Mouse (Mus musculus) ES-Bruce4 (cell line): ENCODE measurements at regions not wholly inside any gene's neighbourhood (a gene's known extent, or its start where the extent isn't known, plus 50 kb on each side); places are given as distances from the start of the nearest gene placed in this dataset.

Source experiments
- H3K27ac ChIP-seq: 2 replicates; pipeline ENCODE4 v1.5.1; 2012; ENCODE audit warnings: low read length, inconsistent platforms; ENCODE audit not compliant: insufficient read depth
- H3K27me3 ChIP-seq: 2 replicates; pipeline ENCODE4 v1.6.1; 2012; ENCODE audit warnings: mild to moderate bottlenecking, low read length, inconsistent platforms; ENCODE audit not compliant: control insufficient read depth, poor library complexity, insufficient read depth, severe bottlenecking
- H3K36me3 ChIP-seq: 2 replicates; pipeline ENCODE4 v1.6.1; 2012; ENCODE audit warnings: inconsistent platforms, mild to moderate bottlenecking, low read length, moderate library complexity; ENCODE audit not compliant: control insufficient read depth, poor library complexity, insufficient read depth, severe bottlenecking
- H3K4me1 ChIP-seq: one replicate; pipeline ENCODE4 v1.8.1; 2011; ENCODE audit warnings: low read length; ENCODE audit not compliant: control insufficient read depth, insufficient read depth
- H3K4me3 ChIP-seq: 2 replicates; pipeline ENCODE4 v1.5.1; 2011; ENCODE audit warnings: low read depth, mild to moderate bottlenecking, low read length
- H3K9ac ChIP-seq: 2 replicates; pipeline ENCODE4 v1.6.1; 2012; ENCODE audit warnings: low read depth, mild to moderate bottlenecking, inconsistent platforms; ENCODE audit not compliant: poor library complexity, severe bottlenecking
- H3K9me3 ChIP-seq: replicated peaks from 2 replicates; pipeline ENCODE4 v1.6.1; 2012; ENCODE audit warnings: mild to moderate bottlenecking, low read length, inconsistent platforms; ENCODE audit not compliant: control insufficient read depth, poor library complexity, insufficient read depth, severe bottlenecking
- CTCF ChIP-seq: IDR thresholded peaks from one replicate; pipeline ENCODE4 v1.8.1; 2011; ENCODE audit warnings: low read depth, low read length
- EP300 ChIP-seq: IDR thresholded peaks from 2 replicates; pipeline ENCODE4 v1.6.1; 2011; ENCODE audit warnings: low read depth, low read length; ENCODE audit not compliant: insufficient read depth
- POLR2A ChIP-seq: IDR thresholded peaks from one replicate; pipeline ENCODE4 v1.8.1; 2011; ENCODE audit warnings: low read length; ENCODE audit not compliant: insufficient read depth

DNA sequence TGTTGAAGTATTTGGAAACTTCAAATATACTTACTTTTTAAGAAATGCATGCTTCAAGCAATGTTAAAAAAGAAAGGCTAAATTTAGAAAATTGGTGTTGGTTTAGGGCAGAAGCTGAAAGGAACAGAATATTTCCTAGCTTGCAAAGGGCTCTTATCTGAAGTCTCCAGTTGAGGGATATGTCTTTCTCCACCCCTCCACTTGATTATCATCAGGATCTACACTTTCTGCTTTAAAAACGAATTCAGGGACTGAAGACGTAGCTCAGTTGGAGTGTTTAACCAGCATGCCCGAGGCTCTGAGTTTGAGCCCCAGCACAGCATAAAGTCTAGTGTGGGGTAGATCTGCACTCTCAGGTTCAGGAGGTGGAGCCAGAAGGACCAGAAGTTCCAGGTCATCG, 144.9 kb upstream of the Syt6 start:
- Histone ChIP-seq H3K4me3 (no peak overlapping the region), H3K9me3 (no peaks in the 10 kb centered on the region), H3K4me1 (no peaks in the 10 kb centered on the region), H3K27ac (no peak overlapping the region), H3K36me3 (no peaks in the 10 kb centered on the region), H3K27me3 (no peaks in the 10 kb centered on the region), H3K9ac (no peak overlapping the region)
- TF ChIP-seq CTCF, result no peak
- TF ChIP-seq POLR2A, result no peak
- TF ChIP-seq EP300, result no peak

DNA sequence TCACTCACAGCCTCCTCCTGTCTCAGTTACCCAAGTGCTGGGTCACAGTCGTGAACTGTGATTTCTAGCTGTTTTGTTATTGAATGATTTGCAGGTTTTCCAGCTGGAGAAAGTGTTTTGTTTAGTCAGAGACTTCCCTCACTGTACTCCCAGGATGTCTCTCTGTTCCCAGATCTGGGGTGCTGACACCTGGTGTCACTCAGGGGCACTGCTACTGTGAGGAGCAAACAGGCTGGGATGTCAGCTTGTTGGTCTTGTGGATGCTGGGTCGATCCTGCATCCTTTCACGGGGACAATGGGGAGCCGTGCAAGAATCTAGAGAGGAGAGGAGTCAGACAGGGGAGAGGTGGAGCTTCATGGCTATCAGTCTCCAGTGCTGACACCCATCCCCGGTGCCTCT, 142.8 kb upstream of the Syt6 start:
- Histone ChIP-seq H3K36me3 (no peaks in the 10 kb centered on the region), H3K4me3 (no peak overlapping the region), H3K27ac (no peak overlapping the region), H3K9me3 (no peaks in the 10 kb centered on the region), H3K4me1 (no peaks in the 10 kb centered on the region), H3K9ac (no peak overlapping the region), H3K27me3 (no peaks in the 10 kb centered on the region)
- TF ChIP-seq POLR2A (no peak), CTCF (peak; percentile 51), EP300 (no peak)

DNA sequence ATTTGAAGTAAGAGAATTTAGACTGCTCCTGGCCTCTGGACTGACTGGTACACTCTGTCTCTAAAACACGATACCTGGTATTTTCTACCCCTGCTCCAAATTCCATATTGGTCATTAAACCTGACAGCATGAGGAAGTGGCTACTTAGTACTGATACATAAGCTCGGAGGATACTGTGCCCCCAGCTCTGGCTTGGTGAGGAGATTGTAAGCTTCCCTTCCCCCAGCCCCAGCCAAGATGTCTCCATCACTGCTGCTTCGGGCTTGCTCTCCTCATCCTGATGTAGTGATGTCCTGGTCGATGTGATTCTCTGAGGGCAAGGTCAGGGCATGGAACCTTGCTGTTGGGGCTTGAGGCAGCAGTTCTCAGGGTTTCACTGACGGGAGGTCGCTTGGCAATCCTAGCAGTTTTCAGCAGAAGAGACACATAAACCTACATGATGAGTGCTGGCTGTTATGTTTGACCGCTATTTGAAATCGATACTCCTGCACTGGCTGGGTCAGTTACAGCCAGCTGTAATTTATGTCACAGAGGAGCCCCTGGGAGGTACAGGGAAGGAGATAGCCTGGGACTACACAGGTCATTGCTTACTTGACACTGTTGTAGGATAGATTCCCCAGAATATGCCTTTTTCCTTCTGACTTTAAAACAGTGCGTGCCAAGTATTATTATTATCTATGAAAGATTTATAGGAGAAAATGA, 138.0 kb upstream of the Syt6 start:
- Histone ChIP-seq H3K4me1 (no peaks in the 10 kb centered on the region), H3K36me3 (no peaks in the 10 kb centered on the region), H3K4me3 (no peak overlapping the region), H3K9me3 (no peaks in the 10 kb centered on the region), H3K27me3 (no peaks in the 10 kb centered on the region), H3K9ac (no peak overlapping the region), H3K27ac (no peak overlapping the region)
- TF ChIP-seq POLR2A (no peak), CTCF (no peak)

DNA sequence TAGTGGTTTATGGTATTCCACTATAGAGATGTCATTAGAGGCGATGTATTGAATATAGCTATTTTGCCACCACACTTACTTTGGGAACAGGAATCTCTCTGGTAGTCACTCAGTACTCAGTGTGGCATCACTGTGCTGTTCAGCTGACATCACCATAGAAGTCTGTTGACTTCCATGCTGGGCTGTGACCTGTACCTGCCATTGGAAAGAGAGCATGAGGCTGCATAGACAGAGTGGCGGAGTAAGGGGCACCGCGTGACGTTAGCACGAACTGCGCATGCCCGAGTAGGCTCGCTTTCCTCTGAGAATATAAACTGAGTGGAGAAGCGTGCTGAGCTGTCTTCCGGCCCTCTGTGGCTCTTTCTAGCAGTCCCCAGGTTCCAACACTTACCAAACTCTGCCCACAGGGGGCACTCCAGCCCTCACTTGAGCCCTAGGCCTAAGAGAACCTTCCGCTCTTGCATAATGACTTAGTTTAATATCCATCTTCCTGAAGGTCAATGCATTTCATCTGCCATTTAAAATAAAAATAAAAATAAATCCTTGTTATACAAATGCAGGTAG, 136.2 kb upstream of the Syt6 start:
- TF ChIP-seq CTCF (peak; percentile 64), POLR2A (no peak), EP300 (no peak)
- H3K9me3 ChIP-seq, result no peaks in the 10 kb centered on the region
- no peaks in the 10 kb centered on the region for H3K36me3 ChIP-seq
- peak overlapping the region; percentile 36 for H3K4me3 ChIP-seq
- no peak overlapping the region for H3K27ac ChIP-seq
- no peaks in the 10 kb centered on the region for H3K4me1 ChIP-seq
- no peak overlapping the region for H3K9ac ChIP-seq
- no peaks in the 10 kb centered on the region for H3K27me3 ChIP-seq

DNA sequence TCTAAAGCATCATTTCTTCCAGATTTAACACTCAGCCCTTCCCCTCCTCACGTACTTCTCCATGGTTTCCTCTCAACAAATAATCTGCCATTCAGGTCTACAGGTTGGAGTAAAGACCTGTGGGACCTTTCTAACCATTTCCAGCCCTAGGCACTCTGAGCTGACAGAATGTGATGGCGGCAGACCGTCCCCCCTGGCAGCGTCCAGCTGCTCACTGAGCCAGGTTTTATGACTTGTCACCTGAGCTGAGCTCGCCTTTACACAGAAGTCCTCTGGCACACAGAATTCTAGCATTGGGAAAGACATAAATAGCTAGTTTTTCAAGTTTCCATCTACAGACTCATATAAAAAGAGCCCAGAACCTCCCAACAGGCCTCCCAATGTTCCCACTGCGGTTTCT, 131.8 kb upstream of the Syt6 start:
- Histone ChIP-seq H3K9ac (no peak overlapping the region), H3K4me1 (no peaks in the 10 kb centered on the region), H3K27me3 (no peaks in the 10 kb centered on the region), H3K4me3 (no peak overlapping the region), H3K9me3 (no peaks in the 10 kb centered on the region), H3K36me3 (no peaks in the 10 kb centered on the region), H3K27ac (no peak overlapping the region)
- TF ChIP-seq CTCF (no peak), POLR2A (no peak), EP300 (no peak)

DNA sequence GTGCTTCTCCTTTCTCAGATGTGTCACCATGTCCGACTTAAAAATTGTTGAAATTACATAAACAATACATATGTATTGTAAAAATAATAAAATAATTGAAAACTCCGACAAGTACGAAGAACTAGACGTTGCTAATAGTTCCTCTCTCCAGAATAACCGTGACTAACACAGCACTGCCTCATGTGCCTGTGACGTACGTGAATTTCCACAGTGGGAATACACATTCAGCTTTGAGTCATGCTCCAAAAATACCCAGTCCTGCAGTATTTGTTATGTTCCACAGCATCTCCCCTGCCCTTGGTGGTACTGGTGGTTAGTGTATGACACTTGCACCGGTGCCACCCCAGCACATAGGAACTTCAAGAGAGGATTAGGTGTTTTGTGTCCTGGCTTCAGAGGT, 129.2 kb upstream of the Syt6 start:
- H3K36me3 ChIP-seq, result no peaks in the 10 kb centered on the region
- no peak overlapping the region for H3K27ac ChIP-seq
- H3K4me1 ChIP-seq, result no peaks in the 10 kb centered on the region
- no peak overlapping the region for H3K4me3 ChIP-seq
- H3K9me3 ChIP-seq, result no peaks in the 10 kb centered on the region
- TF ChIP-seq POLR2A (no peak), EP300 (no peak), CTCF (no peak)
- H3K9ac ChIP-seq, result no peak overlapping the region
- H3K27me3 ChIP-seq, result no peaks in the 10 kb centered on the region
